Mouse (Mus musculus) stomach, postnatal 0 days (tissue): ENCODE measurements at regions not wholly inside any gene's neighbourhood (a gene's known extent, or its start where the extent isn't known, plus 50 kb on each side); places are given as distances from the start of the nearest gene placed in this dataset.

Experiments used
- CTCF ChIP-seq: IDR thresholded peaks from 2 replicates; pipeline ENCODE4 v1.5.1; 2016; ENCODE audit warnings: antibody characterized with exemption, low read depth, mild to moderate bottlenecking, moderate library complexity
- EP300 ChIP-seq: optimal IDR thresholded peaks from 2 replicates; pipeline ENCODE3; 2016; ENCODE audit warnings: antibody characterized with exemption

DNA sequence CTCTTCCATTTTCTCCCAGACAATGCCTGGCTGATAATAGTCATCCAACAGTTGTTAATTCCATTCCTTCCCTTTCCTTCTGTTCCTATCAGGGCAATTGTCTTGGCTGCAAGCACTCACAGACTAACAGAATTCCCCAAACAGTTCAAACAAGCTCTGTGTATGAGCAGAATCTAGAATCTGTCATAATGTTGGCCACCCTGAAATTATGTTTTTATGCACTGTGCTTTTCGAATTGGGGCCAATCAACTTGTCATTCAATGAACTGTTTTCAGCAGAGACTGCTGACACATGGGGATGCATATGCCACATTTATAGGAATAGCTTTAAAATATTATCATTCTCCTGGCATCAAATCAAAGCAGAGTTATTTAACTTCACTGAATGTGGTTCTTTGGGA is 235.8 kb upstream of the Tmtc4 start:
- TF ChIP-seq CTCF: no peak
- TF ChIP-seq EP300: no peak
